Mouse (Mus musculus) lung, postnatal 0 days (tissue): Measurements from ENCODE around the gene 2310061I04Rik. TPM values are rescaled to one million over a fixed set of nuclear protein-coding genes. Genes with fewer than 3 reads are reported as not detected.

ENCODE experiments used
- ATAC-seq: fragments of 200-750 bp; cut with Nextera tagmentation; 2 replicates; pipeline ENCODE4 v1.8.0; 2017; ENCODE audit warnings: moderate library complexity
- DNase-seq: peaks from one replicate; pipeline ENCODE4 v3.0.0-alpha.2; 2016; ENCODE audit warnings: low spot score
- H3K27ac ChIP-seq: fragments of 300-500 bp; sonication (generic); 2 replicates; pipeline ENCODE4 v1.5.1; 2014; ENCODE audit warnings: antibody characterized with exemption, mild to moderate bottlenecking, low read length, mixed read lengths
- H3K27me3 ChIP-seq: fragments of 300-500 bp; sonication (generic); replicated peaks from 2 replicates; pipeline ENCODE4 v1.6.1; 2014; ENCODE audit warnings: low read length, mixed read lengths; ENCODE audit not compliant: insufficient read depth
- H3K36me3 ChIP-seq: fragments of 300-500 bp; sonication (generic); 2 replicates; pipeline ENCODE4 v1.6.1; 2014; ENCODE audit warnings: low read length, mixed read lengths; ENCODE audit not compliant: insufficient read depth
- H3K4me1 ChIP-seq: fragments of 300-500 bp; sonication (generic); 2 replicates; pipeline ENCODE4 v1.6.1; 2014; ENCODE audit warnings: antibody characterized with exemption, low read depth, low read length, mixed read lengths; ENCODE audit not compliant: insufficient read depth
- H3K4me2 ChIP-seq: fragments of 300-500 bp; sonication (generic); replicated peaks from 2 replicates; pipeline ENCODE4 v1.6.1; 2014; ENCODE audit warnings: low read depth, mild to moderate bottlenecking, low read length, moderate library complexity, mixed read lengths
- H3K4me3 ChIP-seq: fragments of 300-500 bp; sonication (generic); 2 replicates; pipeline ENCODE4 v1.5.1; 2014; ENCODE audit warnings: low read depth, low read length
- H3K9ac ChIP-seq: fragments of 300-500 bp; sonication (generic); replicated peaks from 2 replicates; pipeline ENCODE4 v1.6.1; 2014; ENCODE audit warnings: low read depth, mild to moderate bottlenecking
- H3K9me3 ChIP-seq: fragments of 300-500 bp; sonication (generic); 2 replicates; pipeline ENCODE4 v1.6.1; 2016; ENCODE audit warnings: low read length, mixed read lengths
- CTCF ChIP-seq: IDR thresholded peaks from 2 replicates; pipeline ENCODE4 v1.5.1; 2016; ENCODE audit warnings: antibody characterized with exemption, mild to moderate bottlenecking
- EP300 ChIP-seq: IDR thresholded peaks from 2 replicates; pipeline ENCODE4 v1.6.1; 2016; ENCODE audit warnings: antibody characterized with exemption, mild to moderate bottlenecking, control low read depth
- WGBS: fragments of 180-500 bp; shearing (Covaris S2); extraction: QIAGEN DNeasy Blood & Tissue Kit; methylation state at CpG from one replicate; pipeline ENCODE4 v1.1.7; 2014; 5-methylcytosine and 5-hydroxymethylcytosine counted together
- microRNA counts: library from miRNA; unstranded; fragments of <30 nt; microRNA quantifications from one replicate; lab custom pipeline; 2015
- microRNA-seq: library from miRNA; unstranded; fragments of <30 nt; microRNA quantifications from one replicate; pipeline ENCODE4, GENCODE M21; 2016
- polyA plus RNA-seq: library from polyadenylated mRNA; unstranded; fragments of >200 nt; fragmentation: Nextera tagmentation; extraction: Ambion mirVana; gene quantifications from 2 replicates; pipeline ENCODE4 v1.2.1, GENCODE M21; 2015

2310061I04Rik gene
- polyA plus RNA-seq, 1 experiment from 2014 or later: 18.5 TPM

GRCm38 (mm10) chr17:35848112-35848511 is 49.1 kb downstream of the 2310061I04Rik start:
- WGBS: 50% methylated on average over 1 of the region's 1 CpGs
- Histone ChIP-seq H3K9ac (no peak overlapping the region), H3K27me3 (no peaks in the 10 kb centered on the region), H3K27ac (no peak overlapping the region), H3K4me3 (no peak overlapping the region), H3K4me2 (no peak overlapping the region), H3K4me1 (no peaks in the 10 kb centered on the region), H3K9me3 (no peaks in the 10 kb centered on the region), H3K36me3 (peaks cover 22% of the 10 kb centered on the region)
- ATAC-seq (peak; percentile 28; the same call in 1 of the 2 replicates), DNase-seq (no peak)
- TF ChIP-seq EP300 (no peak), CTCF (peak; percentile 46)

GRCm38 (mm10) chr17:35843514-35843913 is 53.7 kb downstream of the 2310061I04Rik start:
- H3K4me1 ChIP-seq: peaks cover 6% of the 10 kb centered on the region; the same call in 1 of the 2 replicates
- no peak overlapping the region for H3K4me2 ChIP-seq
- no peak for DNase-seq

More at GRCm38 (mm10) chr17:35843514-35843913, 53.7 kb downstream of the 2310061I04Rik start:
- Histone ChIP-seq H3K27me3 (no peaks in the 10 kb centered on the region), H3K36me3 (peaks cover 8% of the 10 kb centered on the region; the same call in 1 of the 2 replicates), H3K9ac (no peak overlapping the region), H3K4me3 (no peak overlapping the region), H3K9me3 (no peaks in the 10 kb centered on the region), H3K27ac (no peak overlapping the region)
- 93% methylated on average over 3 of the region's 3 CpGs for WGBS
- ATAC-seq: no peak
- TF ChIP-seq CTCF (peak; percentile 48), EP300 (no peak)

MicroRNA genes within 50 kb of the gene (microRNA counts, 519-probe panel; counts per million panel counts)
- microRNA mmu-miR-1894-3p (lab: Ali Mortazavi, UCI): not detected
- not detected for microRNA mmu-miR-1894-5p (lab: Ali Mortazavi, UCI)

Small RNAs within 50 kb of the gene (microRNA-seq; reads per million reads assigned to microRNA genes)
- gene Gm28033: 2.2 reads per million
- gene Mir1894: not detected

Other genes starting within 250 kb of the 2310061I04Rik start
- gene Vars2, start 229.8 kb downstream of the 2310061I04Rik start, polyA plus RNA-seq: 11.4 and 15.2 TPM in 2 replicates
- 19.2 and 21.4 TPM in 2 replicates for gene Gtf2h4, start 223.7 kb downstream of the 2310061I04Rik start, polyA plus RNA-seq
- gene Ddr1, start 192.8 kb downstream of the 2310061I04Rik start, polyA plus RNA-seq: 64.2 and 79.3 TPM in 2 replicates
- 205 and 234 TPM in 2 replicates for gene Ier3, start 75.7 kb downstream of the 2310061I04Rik start, polyA plus RNA-seq
- gene Flot1, start 74.2 kb downstream of the 2310061I04Rik start, polyA plus RNA-seq: 106 and 117 TPM in 2 replicates
- gene Tubb5, start 59.1 kb downstream of the 2310061I04Rik start, polyA plus RNA-seq: 292 and 298 TPM in 2 replicates
- gene Mdc1, start 55.9 kb downstream of the 2310061I04Rik start, polyA plus RNA-seq: 2.8 and 3.1 TPM in 2 replicates
- 21.4 and 22.9 TPM in 2 replicates for gene Nrm, start 36.1 kb downstream of the 2310061I04Rik start, polyA plus RNA-seq
- 23.4 and 25.4 TPM in 2 replicates for gene Ppp1r18, start 31.8 kb downstream of the 2310061I04Rik start, polyA plus RNA-seq
- 22.3 and 25.8 TPM in 2 replicates for gene Dhx16, start 17.6 kb downstream of the 2310061I04Rik start, polyA plus RNA-seq
- 19.3 and 24.6 TPM in 2 replicates for gene Atat1, start 12.6 kb upstream of the 2310061I04Rik start, polyA plus RNA-seq
- 40.7 and 44.8 TPM in 2 replicates for gene Mrps18b, start 19.0 kb upstream of the 2310061I04Rik start, polyA plus RNA-seq
- 21.4 and 23.5 TPM in 2 replicates for gene Ppp1r10, start 19.0 kb upstream of the 2310061I04Rik start, polyA plus RNA-seq
- gene Abcf1, start 72.3 kb upstream of the 2310061I04Rik start, polyA plus RNA-seq: 61.2 and 67.8 TPM in 2 replicates
- 29.6 and 32.1 TPM in 2 replicates for gene Gnl1, start 82.4 kb upstream of the 2310061I04Rik start, polyA plus RNA-seq
- 12.6 and 12.9 TPM in 2 replicates for gene Prr3, start 82.8 kb upstream of the 2310061I04Rik start, polyA plus RNA-seq
- gene H2-T24, start 123.1 kb upstream of the 2310061I04Rik start, polyA plus RNA-seq: 2.7 and 3.7 TPM in 2 replicates
- 50.4 and 53.1 TPM in 2 replicates for gene H2-T23, start 135.4 kb upstream of the 2310061I04Rik start, polyA plus RNA-seq
- gene H2-T22, start 145.3 kb upstream of the 2310061I04Rik start, polyA plus RNA-seq: 23.9 and 24.4 TPM in 2 replicates
- gene Gm6034, start 145.5 kb upstream of the 2310061I04Rik start, polyA plus RNA-seq: not detected in 2 replicates
- not detected in 2 replicates for gene Gm11127, start 160.9 kb upstream of the 2310061I04Rik start, polyA plus RNA-seq
- gene Gm19684, start 224.2 kb upstream of the 2310061I04Rik start, polyA plus RNA-seq: not detected in 2 replicates
- gene Gm7030, start 232.0 kb upstream of the 2310061I04Rik start, polyA plus RNA-seq: not detected in 2 replicates